11 mouse cellular contexts compared by ENCODE assay signal in genomic region chr19:59460328-59461115, GRCm38 (mm10). TPM values are rescaled to one million over a fixed set of nuclear protein-coding genes. Genes with fewer than 3 reads are reported as not detected.
DNase-seq lines count a peak whose midpoint lies in the region; ATAC-seq and TF ChIP-seq lines count a peak whose summit lies in the region.
"Had no signal": no experiment of that assay in that cellular context is flagged by ENCODE, and none has a peak within 500 bp of the region (broad histone marks: within the 10 kb centered on the region; RNA-seq: fewer than 3 reads in every experiment).

No protein-coding gene starts in this region.

- peak overlapping the region; percentile 72 for H3K9ac ChIP-seq in midbrain, embryonic 14.5 days (replicated peaks; ENCODE audit: low read length)

- ATAC-seq in granulocyte monocyte progenitor cell, adult 5-6 weeks (replicated peaks; ENCODE audit: poor library complexity, severe bottlenecking) = peak; percentile 34; the same call in 1 of the 2 replicates
- no peak for ATAC-seq in midbrain, embryonic 14.5 days (ENCODE audit: low FRiP score, low TSS enrichment)
- ATAC-seq in CD4-positive, CD25-positive, alpha-beta regulatory T cell, adult 4 months = no peak

- peaks cover 71% of the 10 kb centered on the region for H3K27me3 ChIP-seq in midbrain, embryonic 14.5 days (ENCODE audit: control insufficient read depth, insufficient read depth, low read length)

- WGBS in midbrain, embryonic 14.5 days = 2% methylated on average over 34 of the region's 34 CpGs

- no peaks in the 10 kb centered on the region for H3K9me3 ChIP-seq in midbrain, embryonic 14.5 days (ENCODE audit: control insufficient read depth, low read length)

- H3K4me2 ChIP-seq in midbrain, embryonic 14.5 days (ENCODE audit: low read length) = peak overlapping the region; percentile 52

- no peaks in the 10 kb centered on the region for H3K4me1 ChIP-seq in cortical plate, adult 2 months (ENCODE audit: control insufficient read depth, insufficient read depth, low read length)
- no peaks in the 10 kb centered on the region; the same call in 1 of the 2 replicates for H3K4me1 ChIP-seq in midbrain, embryonic 14.5 days (ENCODE audit: control insufficient read depth, insufficient read depth, low read length)

- H3K36me3 ChIP-seq in midbrain, embryonic 14.5 days (ENCODE audit: control insufficient read depth, insufficient read depth, low read length) = no peaks in the 10 kb centered on the region
- H3K36me3 ChIP-seq: G1E had no signal

- H3K4me3 ChIP-seq in cortical plate, adult 2 months (ENCODE audit: insufficient read depth, low read length) = peak overlapping the region; percentile 64
- peak overlapping the region; percentile 42 for H3K4me3 ChIP-seq in midbrain, embryonic 14.5 days (replicated peaks; ENCODE audit: low read depth, low read length)

- intact Hi-C loops in left cerebral cortex, postnatal 36 days (cut with DNase I) = loop anchor here (5.0 to 10.0 kb wide), 2 partner anchors 293 to 364 kb away; no protein-coding TSS in a partner anchor

- H3K27ac ChIP-seq in cortical plate, adult 2 months (ENCODE audit: insufficient read depth, low read length) = no peak overlapping the region; the same call in 1 of the 2 replicates
- peak overlapping the region; percentile 85 for H3K27ac ChIP-seq in midbrain, embryonic 14.5 days (replicated peaks; ENCODE audit: low read depth, low read length)

- no peak for TF ChIP-seq POLR2A in cortical plate, adult 2 months (IDR thresholded peaks at IDR 0.05; ENCODE audit: extremely low read depth, insufficient read depth, low read length)

- no peak for TF ChIP-seq CTCF in cortical plate, adult 2 months (IDR thresholded peaks at IDR 0.05; ENCODE audit: extremely low read depth, insufficient read depth, low read length)

- DNase-seq in kidney, adult 9 months = peak; percentile 30
- DNase-seq in kidney, adult 8-10 months = no peak
- peak; percentile 58 for DNase-seq in midbrain, embryonic 14.5 days
- DNase-seq in left cerebral cortex, postnatal 36 days (ENCODE audit: low spot score in 2 of 2) = no peak
- DNase-seq in spleen, postnatal 10 days (ENCODE audit: low spot score in 2 of 2) = no peak

RNA-seq across cellular contexts. Expression of gene Emx2, which starts 2.4 kb away (rescaled TPM):
- 11.9 and 12.4 TPM in 2 replicates for polyA plus RNA-seq in cortical plate, adult 2 months (2012; rRNA removed)
- not detected in 2 replicates for total RNA-seq in granulocyte monocyte progenitor cell, adult 5-6 weeks (2014; fragmentation: Nextera tagmentation)
- total RNA-seq in granulocyte monocyte progenitor cell, adult 5-6 weeks (2017) = not detected in 2 replicates
- polyA plus RNA-seq in midbrain, embryonic 14.5 days (2014; fragmentation: Nextera tagmentation; extraction: Ambion mirVana) = 18.5 and 19.1 TPM in 2 replicates
- 10 to 100 TPM; 12.5 to 21.3 TPM for total RNA-seq in left cerebral cortex, postnatal 36 days (2021)
- polyA plus RNA-seq in CD4-positive, CD25-positive, alpha-beta regulatory T cell, adult 4 months (2017; shearing (Covaris generic)) = not detected
- polyA plus RNA-seq: G1E; heart, embryonic 14.5 days; liver, embryonic 16.5 days had no signal

Comparison
In these comparisons a context has a peak if more than half of its experiments do, and no peak if none do; other contexts are left out.
1. DNase-seq: peak in kidney, adult 9 months (single experiment) and midbrain, embryonic 14.5 days (single experiment); none in kidney, adult 8-10 months (0 of 2), left cerebral cortex, postnatal 36 days (0 of 2) and spleen, postnatal 10 days (0 of 2).
2. RNA of gene Emx2, which starts 2.4 kb away (polyA plus RNA-seq): 18.5 to 19.1 TPM in midbrain, embryonic 14.5 days and 11.9 to 12.4 TPM in cortical plate, adult 2 months; not detected in CD4-positive, CD25-positive, alpha-beta regulatory T cell, adult 4 months; every median in the first group is over 10 times any median in the second.